Mouse (Mus musculus) Patski (cell line): ENCODE data around the gene Runx1. TPM values are rescaled to one million over a fixed set of nuclear protein-coding genes. Genes with fewer than 3 reads are reported as not detected.

Experiments
- ATAC-seq: fragments of 100-300 bp; one replicate; pipeline ENCODE4 v1.8.0; 2021
- CTCF ChIA-PET: fragments of 350-600 bp; sonication (Branson Sonifier 250); formaldehyde crosslinking; loops from one replicate; lab custom pipeline; 2022; ENCODE audit warnings: inconsistent platforms; lab: Charles Lee
- POLR2A ChIA-PET: fragments of 350-600 bp; sonication (Branson Sonifier 250); formaldehyde crosslinking; loops from one replicate; lab custom pipeline; 2022; ENCODE audit warnings: antibody characterized with exemption, inconsistent platforms; lab: Charles Lee
- DNase-seq: peaks from one replicate; pipeline ENCODE4 v3.0.0-alpha.2; 2011; ENCODE audit warnings: low read depth, low spot score
- H3K27me3 ChIP-seq: fragments of 371-371 bp; one replicate; pipeline ENCODE4 v1.5.1; 2021
- CTCF ChIP-seq: fragments of 100-300 bp; IDR thresholded peaks from one replicate; pipeline ENCODE4 v1.5.1; 2021
- in situ Hi-C: fragments of 300-500 bp; cut with MboI; formaldehyde crosslinking; loops from 3 replicates; pipeline ENCODE4 v1.11.1; 2018; ENCODE audit warnings: low pct_unique_long_range_greater_than_20kb, mixed read lengths
- polyA plus RNA-seq: library from polyadenylated mRNA; unstranded; gene quantifications from one replicate; pipeline ENCODE4 v1.2.3, GENCODE M21; 2021

The Runx1 gene
- polyA plus RNA-seq, 1 experiment from 2014 or later, result 42.5 TPM

DNA sequence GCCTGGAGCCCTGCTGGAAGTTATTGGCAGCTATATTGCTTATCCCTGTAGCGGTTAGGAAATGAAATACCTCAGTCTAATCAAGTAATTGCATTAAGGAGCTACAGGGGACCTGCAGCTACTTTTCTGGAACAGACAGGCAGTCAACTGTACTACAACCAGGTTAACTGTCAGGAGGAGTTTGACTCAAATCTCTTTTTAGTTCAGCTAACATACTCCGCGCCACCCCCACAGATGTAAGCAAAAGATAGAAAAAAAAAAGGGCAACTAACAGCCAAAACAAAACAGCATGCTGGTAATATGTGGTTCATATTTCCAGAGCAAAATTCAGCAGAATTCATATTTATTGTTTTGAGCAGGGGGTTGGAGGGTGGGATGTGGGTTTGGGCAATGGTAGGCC lies 72.0 kb downstream of the Runx1 start:
- ATAC-seq, result no peak
- POLR2A ChIA-PET, result no interaction called here
- in situ Hi-C loops, result no loop called here

DNA sequence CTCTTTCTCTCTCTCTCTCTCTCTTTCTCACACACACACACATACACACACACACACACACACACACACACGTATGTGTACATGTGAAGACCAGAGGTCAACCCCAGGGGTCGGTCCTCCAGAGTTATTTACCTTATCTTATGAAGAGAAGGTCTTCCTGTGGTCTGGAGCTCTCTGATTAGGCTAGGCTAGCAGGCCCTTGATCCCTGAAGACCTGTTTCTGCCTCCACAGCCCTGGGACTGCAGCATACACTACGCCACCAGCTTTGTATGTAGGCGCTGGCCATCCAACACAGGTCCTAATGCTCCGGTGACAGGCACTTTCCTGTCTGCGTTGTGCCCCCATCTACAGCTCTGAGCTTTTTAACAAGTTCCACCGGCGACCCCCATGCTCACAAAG lies 72.8 kb downstream of the Runx1 start:
- CTCF ChIA-PET, result interaction anchor here (1.3 kb wide), 1 partner anchor 12 kb away, joined by 3 read pairs; no protein-coding TSS in a partner anchor
- ATAC-seq, result no peak
- H3K27me3 ChIP-seq, result no peaks in the 10 kb centered on the region
- DNase-seq, result no peak
- TF ChIP-seq CTCF, result no peak
- in situ Hi-C loops, result no loop called here
- POLR2A ChIA-PET, result no interaction called here

More for the DNA sequence above, 72.0 kb downstream of the Runx1 start:
- CTCF ChIA-PET, result interaction anchor here (1.3 kb wide), 1 partner anchor 13 kb away, joined by 3 read pairs; no protein-coding TSS in a partner anchor
- DNase-seq, result no peak
- no peaks in the 10 kb centered on the region for H3K27me3 ChIP-seq
- no peak for TF ChIP-seq CTCF

DNA sequence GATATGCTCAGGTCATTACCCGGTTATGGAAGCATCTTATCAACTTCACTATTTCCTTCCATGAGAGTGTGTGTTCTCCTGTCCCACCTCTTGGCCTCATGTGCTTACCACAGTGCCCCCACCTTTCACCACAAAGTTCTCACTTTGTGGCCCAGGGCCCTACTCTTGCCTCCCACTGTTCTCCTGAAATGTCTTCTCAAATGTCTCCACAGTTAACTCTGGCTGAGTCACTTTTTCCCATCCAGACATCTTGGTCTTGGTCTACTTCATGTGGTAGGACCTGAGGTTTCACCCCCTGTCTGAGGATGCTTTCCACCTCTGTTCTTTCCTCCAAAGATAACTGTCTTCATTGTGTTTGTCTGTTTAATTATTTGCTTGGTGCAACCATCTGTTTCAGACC lies 77.7 kb downstream of the Runx1 start:
- H3K27me3 ChIP-seq, result no peaks in the 10 kb centered on the region
- TF ChIP-seq CTCF, result no peak
- in situ Hi-C loops, result no loop called here
- CTCF ChIA-PET, result no interaction called here
- peak; percentile 44 for ATAC-seq
- POLR2A ChIA-PET, result no interaction called here
- peak; percentile 73 for DNase-seq

DNA sequence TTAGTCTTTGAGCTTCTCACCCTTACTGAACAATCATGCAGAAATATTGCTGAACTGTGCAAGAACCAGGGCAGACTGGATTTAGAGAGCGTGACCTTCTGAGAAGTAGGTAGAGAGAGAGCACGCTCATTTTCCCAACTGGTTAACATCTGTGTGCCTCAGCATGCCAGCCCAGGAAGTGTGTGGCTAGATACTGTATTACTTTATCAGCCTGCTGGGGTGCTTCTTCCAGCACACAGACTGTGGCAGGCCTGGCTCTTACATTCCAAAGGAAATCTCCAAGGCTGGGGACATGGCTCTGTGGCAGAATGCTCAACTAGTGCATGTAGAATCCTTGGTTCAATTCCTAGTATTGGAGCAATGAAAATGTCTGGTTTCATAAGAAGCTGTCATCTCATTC lies 78.9 kb downstream of the Runx1 start:
- ChIA-PET POLR2A (no interaction called here), CTCF (no interaction called here)
- in situ Hi-C loops, result no loop called here
- TF ChIP-seq CTCF, result no peak
- ATAC-seq (no peak), DNase-seq (no peak)
- H3K27me3 ChIP-seq, result no peaks in the 10 kb centered on the region

DNA sequence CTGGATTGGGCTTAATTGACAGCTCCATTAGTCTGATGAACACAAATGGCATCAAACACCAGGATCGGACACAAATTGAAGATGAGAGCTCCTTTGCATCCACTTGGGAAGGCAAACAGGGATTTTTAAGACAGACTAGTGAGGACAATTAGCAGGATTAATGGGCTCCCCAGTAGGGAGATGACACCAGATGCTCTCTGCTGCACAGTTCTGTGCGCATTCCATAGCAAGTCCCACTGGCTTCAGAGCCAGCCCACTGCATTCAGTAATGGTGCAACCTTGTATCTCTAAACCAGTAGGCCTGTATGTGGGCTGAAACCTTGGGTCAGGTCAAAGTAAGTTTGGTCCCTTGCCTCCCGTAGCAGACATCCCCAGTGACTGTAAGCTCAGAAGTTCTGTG lies 80.7 kb downstream of the Runx1 start:
- DNase-seq (no peak), ATAC-seq (no peak)
- CTCF ChIA-PET, result interaction anchor here (1.2 kb wide), 1 partner anchor 11 kb away, joined by 3 read pairs; no protein-coding TSS in a partner anchor
- TF ChIP-seq CTCF, result no peak
- POLR2A ChIA-PET, result no interaction called here
- no peaks in the 10 kb centered on the region for H3K27me3 ChIP-seq
- in situ Hi-C loops, result no loop called here

DNA sequence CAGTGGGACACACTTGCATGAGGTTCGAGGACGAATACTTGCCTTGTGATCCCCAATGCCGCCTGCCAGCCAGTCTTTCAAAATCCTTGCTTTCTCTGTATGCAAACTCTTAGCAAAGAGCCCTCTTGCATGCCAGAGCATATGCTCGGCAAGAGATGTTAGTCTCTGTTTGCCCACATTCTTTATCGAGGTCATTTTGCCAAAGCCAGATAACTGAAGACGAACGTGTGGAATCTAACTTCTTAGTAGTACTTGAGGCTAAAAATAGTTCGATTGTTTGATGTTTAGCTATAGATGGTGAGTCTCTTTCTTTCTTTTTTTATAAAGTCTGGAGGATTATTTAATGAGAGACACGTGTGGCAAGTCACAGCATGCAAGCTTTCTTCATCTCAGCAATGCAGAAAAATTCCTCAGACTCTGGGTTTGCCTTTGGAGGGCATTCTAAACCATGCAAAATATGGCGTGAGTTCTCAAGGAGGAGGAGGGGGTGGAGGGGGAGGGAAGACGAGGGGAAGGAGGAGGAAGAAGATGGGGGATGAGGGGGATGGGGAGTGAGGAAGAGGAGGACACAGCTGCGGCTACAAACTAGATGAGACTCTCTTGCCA lies 81.7 kb downstream of the Runx1 start:
- H3K27me3 ChIP-seq, result no peaks in the 10 kb centered on the region
- DNase-seq, result no peak
- no peak for ATAC-seq
- POLR2A ChIA-PET, result no interaction called here
- in situ Hi-C loops, result no loop called here
- CTCF ChIA-PET, result no interaction called here
- TF ChIP-seq CTCF, result no peak

DNA sequence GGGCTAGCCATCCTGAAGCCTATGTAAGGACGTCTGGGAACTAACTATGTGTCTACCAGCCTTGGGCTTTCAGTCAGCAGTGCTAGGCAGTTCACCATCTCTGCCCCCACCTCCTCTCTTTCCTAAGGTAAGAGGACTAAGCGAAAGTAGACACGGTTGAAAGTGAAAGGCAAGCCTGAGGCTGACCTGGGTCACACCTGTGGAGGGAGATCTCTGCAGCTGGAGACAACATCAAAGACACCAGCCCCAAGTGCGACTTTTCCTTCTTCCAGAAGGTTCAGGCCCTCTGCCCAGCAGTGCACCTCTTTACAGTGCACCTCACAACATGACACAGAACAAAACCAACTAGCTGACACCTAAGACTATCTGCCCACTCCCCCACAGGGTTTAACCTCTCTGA lies 82.2 kb downstream of the Runx1 start:
- DNase-seq (no peak), ATAC-seq (no peak)
- ChIA-PET CTCF (no interaction called here), POLR2A (no interaction called here)
- in situ Hi-C loops, result no loop called here
- TF ChIP-seq CTCF, result no peak
- H3K27me3 ChIP-seq, result no peaks in the 10 kb centered on the region

DNA sequence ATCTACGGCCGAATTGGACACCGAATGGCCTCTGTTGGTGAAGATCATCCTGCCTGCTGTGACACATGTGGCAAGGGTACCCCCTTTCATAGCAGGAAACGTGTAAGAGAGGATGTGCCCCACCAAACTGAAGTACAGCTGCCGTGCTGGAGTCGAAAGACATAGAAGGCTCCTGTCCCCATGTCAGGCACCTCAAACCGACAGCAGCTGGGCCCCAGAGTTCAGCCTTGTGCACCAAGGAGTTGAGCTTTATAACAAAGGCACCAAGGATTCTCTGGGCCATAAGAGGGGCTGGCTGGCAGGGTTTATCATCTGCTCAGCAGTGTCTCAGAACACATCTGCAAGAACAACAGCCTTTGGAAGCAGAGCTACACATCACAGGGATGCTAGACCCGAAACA lies 84.6 kb downstream of the Runx1 start:
- DNase-seq (no peak), ATAC-seq (no peak)
- no peak for TF ChIP-seq CTCF
- no peaks in the 10 kb centered on the region for H3K27me3 ChIP-seq
- POLR2A ChIA-PET, result interaction anchor here (0.5 to 0.7 kb wide), 2 partner anchors 30 to 714 kb away, joined by 5 to 6 read pairs; no protein-coding TSS in a partner anchor
- CTCF ChIA-PET, result interaction anchor here (1.3 kb wide), 1 partner anchor 12 kb away, joined by 3 read pairs; no protein-coding TSS in a partner anchor
- in situ Hi-C loops, result no loop called here

DNA sequence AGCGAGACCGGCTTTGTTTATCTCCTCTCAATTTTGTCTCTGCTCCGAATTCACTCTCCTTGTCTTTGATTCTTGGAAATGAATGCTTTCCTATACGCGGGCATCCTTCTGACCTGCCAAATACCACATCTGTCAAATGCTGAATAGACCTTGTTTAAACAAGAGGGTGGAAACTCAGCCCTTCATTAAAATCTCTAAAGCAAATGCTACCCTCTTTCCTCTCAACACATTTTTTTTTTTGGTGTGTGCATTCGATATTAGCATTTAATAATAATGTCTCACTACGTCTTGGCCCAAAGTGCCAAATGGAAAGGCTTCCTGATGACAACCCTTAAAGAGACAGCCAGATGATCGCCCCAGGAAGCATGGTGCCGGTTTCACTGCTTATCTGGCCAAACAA lies 85.4 kb downstream of the Runx1 start:
- ChIA-PET POLR2A (no interaction called here), CTCF (interaction anchor here (1.3 kb wide), 1 partner anchor 13 kb away, joined by 3 read pairs; no protein-coding TSS in a partner anchor)
- ATAC-seq (no peak), DNase-seq (no peak)
- H3K27me3 ChIP-seq, result no peaks in the 10 kb centered on the region
- no peak for TF ChIP-seq CTCF
- in situ Hi-C loops, result no loop called here

DNA sequence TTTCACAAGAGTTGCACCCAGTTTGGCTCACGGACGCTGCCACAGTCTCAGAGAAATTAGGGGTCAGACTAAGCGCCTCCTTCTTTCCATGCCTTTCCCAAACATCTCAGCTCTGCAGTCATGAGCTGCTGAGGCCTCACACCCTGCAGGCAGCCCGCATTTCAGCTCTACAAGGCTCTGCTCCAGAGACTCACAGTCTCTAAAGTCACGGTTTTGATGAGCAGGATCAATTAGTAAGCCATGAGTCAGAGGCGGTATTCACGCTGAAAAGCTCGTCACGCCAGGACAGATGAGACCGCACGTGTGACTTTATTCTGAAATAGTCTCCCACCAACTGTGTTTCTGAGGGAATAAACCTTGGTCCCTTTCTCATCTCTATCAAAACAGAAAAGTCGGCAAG lies 86.0 kb downstream of the Runx1 start:
- ATAC-seq (no peak), DNase-seq (no peak)
- ChIA-PET CTCF (interaction anchor here (1.1 kb wide), 1 partner anchor 28 kb away, joined by 4 read pairs; no protein-coding TSS in a partner anchor), POLR2A (no interaction called here)
- no peaks in the 10 kb centered on the region for H3K27me3 ChIP-seq
- in situ Hi-C loops, result no loop called here
- no peak for TF ChIP-seq CTCF

DNA sequence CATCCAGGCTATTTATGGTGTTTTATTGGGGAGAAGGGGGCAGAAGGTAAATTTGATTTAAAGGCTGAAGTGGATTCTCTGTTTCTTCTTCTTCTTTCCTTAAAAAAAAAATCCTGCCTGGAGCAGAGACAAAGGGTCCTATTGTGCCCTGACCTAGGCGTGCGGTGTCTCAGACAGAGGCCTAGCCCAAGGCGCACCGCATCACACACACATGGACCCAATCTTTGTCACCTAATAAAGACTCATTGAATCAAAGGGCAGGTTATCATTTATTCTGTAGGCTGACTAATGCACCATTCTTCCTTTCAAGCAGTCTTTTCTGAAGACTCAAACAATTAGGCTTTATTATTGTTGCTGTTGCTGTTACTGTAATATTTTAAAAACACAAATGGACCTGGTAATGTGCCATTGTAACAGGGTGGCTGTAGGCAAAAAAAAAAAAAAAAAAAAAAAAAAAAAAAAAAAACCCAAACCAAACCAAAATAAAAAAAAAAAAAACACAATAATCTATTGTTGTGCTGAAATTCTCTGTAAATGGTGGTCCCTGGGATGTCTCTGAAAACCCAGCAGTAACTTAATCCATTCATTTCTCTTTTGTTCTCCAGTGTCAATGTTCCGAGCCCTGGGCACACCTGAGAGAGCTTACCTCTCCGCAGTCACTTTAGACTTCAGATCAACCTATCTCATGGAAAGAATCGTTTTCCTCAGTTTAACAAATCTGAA lies 86.7 kb downstream of the Runx1 start:
- no peaks in the 10 kb centered on the region for H3K27me3 ChIP-seq
- in situ Hi-C loops, result no loop called here
- no peak for TF ChIP-seq CTCF
- no peak for ATAC-seq
- ChIA-PET POLR2A (no interaction called here), CTCF (interaction anchor here (1.1 kb wide), 1 partner anchor 28 kb away, joined by 4 read pairs; no protein-coding TSS in a partner anchor)
- no peak for DNase-seq
